Mouse (Mus musculus) thymus, adult 2 months (tissue): ENCODE measurements around the gene Mamstr.
A peak's percentile ranks its signal among the peaks of the same experiment; 100 is the strongest.

ENCODE experiments used
- CTCF ChIP-seq: fragments of 200-500 bp; IDR thresholded peaks from 2 replicates; pipeline ENCODE4 v1.5.1; 2012; ENCODE audit warnings: mild to moderate bottlenecking, control low read depth, low read length, moderate library complexity, borderline replicate concordance; ENCODE audit not compliant: control insufficient read depth, poor library complexity, insufficient read depth; ENCODE audit errors: extremely low read depth
- POLR2A ChIP-seq: fragments of 200-500 bp; IDR thresholded peaks from 2 replicates; pipeline ENCODE4 v1.6.1; 2012; ENCODE audit warnings: mild to moderate bottlenecking, low read length, control low read depth, moderate library complexity; ENCODE audit not compliant: control insufficient read depth, poor library complexity, insufficient read depth; ENCODE audit errors: extremely low read depth

DNA sequence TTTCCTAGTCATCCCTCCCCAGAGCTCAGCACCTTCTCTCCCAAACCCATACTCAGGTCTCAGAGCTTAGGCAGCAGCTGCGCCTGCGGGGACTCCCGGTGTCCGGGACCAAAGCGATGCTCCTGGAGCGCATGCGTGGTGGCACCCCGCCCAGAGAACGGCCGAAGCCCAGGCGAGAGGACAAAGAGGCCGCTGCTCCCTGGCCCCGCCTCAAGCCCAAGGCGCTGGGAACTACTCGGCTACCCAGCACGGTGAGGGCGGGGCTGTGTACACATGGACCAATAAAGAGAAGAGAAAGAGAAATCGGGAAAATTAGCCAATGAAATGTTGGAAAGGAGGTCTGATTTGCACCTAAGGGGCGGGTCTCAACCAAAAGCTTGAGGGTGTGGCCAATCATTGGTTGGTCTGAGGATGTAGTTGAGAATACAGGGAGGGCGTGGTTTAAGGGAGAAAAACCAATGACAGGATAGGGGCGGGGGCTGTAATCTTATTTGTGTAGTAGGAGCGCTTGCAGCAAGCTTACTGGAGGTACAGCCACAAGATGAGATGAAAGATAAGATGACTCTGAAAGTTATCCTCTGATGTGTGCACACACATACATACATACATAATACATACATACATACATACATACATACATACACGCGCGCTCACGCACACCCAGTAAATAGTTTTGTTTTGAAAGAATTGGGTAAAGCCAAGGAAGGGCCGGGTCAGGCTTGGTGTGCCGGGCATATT is 3.8 kb downstream of the Mamstr start:
- peak; percentile 62 for TF ChIP-seq POLR2A
- TF ChIP-seq CTCF, result 0 out of 2 replicates have a peak, but pooled peaks have one; percentile 46
